Mouse (Mus musculus) cerebellum, postnatal 14 days (tissue): ENCODE measurements at regions not wholly inside any gene's neighbourhood (a gene's known extent, or its start where the extent isn't known, plus 50 kb on each side); places are given as distances from the start of the nearest gene placed in this dataset.
A peak's percentile ranks its signal among the peaks of the same experiment; 100 is the strongest.

Experiments used
- DNase-seq, 2 experiments: peaks; one replicate each; pipeline ENCODE4 v3.0.0; 2021; ENCODE audit warnings: mixed read lengths in 2 of 2

DNA sequence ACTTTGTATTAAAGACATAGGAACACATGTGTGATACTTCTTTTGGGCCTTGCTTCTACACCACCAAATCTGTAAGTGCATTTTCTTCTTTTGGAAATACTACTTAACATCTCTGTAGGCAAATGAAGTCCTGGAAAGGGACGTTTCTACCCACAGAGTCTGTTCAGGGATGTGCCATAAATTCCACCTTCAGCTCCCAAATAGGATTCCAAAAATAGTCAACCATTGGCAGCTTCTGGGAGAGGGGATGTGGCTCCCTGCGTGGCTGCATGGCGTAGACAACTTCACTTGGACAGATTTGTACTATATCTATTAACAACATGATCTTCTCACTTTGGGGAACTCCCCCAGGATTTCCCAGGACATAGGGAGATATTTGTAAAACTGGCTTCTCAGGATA is 566.8 kb downstream of the Dhx35 start:
- DNase-seq = peak in 1 of 2 experiments; percentile 2

DNA sequence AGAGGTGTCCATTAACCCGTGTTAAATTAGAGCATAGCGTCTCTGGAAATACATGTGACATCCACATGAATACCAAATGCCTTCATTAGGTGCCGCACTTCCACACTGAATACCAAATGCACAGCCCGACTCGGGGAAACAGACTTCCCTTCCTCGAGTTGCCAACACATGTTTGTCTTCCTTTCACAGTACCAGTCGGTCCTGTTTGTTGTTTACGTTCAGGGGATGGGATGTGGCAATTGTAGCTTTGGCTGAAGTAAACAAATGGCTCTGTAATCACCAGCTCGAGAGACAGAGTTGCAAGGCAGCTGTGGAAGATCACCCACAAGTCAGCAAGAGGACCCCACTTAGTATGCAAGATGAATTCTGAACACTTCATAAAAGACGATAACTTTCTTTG is 598.3 kb downstream of the Dhx35 start:
- no peak for DNase-seq

DNA sequence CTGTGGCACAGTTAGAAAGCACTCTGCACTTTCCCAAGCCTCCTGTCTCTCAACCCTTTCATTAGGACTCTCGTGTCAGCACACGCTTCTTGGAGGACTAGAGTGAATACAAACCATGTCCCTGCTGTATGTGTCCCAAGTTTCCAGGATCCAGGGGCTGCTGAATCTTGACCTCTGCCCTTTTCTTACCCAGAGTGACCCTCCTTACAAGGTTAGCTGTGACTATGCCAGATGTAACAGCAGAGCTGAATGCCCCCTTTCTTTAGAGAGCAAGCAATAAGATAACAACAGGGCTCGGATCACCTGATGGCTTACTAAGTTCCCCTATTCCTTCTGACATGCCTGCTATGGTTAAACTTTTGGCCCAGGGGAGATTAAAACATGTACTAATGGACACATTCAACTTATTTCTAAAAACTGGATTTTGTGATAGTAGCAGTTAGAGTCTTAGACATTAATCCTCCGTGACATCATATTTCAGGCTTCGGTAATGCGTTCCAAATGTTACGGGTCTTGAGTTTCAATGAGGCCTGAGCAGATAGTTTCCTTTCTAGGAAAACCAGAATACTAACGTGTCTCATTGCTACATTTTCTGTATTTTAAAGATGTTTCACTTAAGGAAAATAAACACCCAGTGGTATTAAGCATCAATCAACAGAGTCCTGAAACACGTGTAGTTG is 607.0 kb downstream of the Dhx35 start:
- DNase-seq = no peak

DNA sequence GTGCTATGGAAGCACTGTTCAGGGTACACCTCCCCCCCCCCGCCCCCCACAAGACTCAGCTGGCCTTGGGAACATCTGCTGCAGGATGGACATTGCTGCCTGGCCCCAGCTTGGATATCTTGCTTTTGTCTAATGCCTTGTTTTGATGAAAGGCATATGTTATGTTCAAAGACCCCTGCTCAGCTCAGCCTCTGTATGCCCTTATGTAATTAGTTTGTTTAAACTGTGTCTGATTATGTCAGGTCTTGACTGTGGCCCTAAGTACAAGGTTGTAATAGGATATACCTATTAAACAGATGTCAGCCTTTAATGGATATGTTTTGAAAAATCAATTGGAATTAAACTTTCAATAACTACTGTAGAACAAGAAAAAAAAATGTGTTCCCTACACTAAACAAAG is 610.3 kb downstream of the Dhx35 start:
- DNase-seq = no peak

DNA sequence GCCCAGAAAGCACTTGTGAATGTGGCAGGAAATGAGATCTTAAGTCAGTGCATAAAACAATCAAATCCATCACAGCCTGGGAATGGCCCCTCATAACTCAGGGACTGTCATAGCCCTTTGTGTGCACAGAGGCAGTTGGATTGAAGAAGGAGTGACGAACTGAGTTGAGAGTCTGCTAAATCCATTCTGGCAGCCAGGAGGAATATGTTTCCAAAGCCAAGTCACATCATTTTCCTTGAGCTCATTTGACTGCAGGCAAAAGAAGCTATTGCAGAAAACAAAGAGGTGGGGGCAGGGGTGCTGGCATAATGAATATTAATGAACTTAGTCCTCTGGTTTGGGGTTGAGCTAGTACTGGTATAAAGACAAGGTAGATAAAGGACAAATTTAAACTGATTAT is 620.0 kb downstream of the Dhx35 start:
- DNase-seq = peak in 1 of 2 experiments; percentile 2

DNA sequence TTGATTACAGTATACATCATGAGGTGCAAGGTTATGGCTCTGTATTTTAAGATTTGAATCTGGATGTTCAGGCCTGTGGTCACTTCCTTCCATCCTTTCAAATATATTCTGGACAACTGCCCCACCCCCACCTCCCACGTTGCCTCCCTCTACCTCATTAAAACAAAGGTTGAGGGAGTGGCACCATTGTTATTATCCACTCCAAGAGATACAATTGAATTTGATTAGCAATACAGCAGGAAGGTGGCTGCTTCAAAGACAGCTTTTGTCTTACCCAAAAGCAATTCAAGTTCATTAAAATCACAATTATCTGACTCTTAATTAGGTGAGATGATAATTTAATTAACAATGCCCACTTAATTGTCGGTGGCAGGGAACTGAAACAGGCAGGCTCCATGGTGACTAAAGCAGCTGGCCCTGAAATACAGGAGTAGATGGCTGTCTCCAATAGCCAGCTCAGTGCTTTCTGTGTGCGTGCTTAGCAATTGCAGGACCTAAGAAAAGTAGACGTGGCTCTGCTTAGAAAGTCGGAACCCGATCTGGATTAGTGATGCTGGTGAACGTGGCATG is 623.8 kb downstream of the Dhx35 start:
- DNase-seq = no peak

DNA sequence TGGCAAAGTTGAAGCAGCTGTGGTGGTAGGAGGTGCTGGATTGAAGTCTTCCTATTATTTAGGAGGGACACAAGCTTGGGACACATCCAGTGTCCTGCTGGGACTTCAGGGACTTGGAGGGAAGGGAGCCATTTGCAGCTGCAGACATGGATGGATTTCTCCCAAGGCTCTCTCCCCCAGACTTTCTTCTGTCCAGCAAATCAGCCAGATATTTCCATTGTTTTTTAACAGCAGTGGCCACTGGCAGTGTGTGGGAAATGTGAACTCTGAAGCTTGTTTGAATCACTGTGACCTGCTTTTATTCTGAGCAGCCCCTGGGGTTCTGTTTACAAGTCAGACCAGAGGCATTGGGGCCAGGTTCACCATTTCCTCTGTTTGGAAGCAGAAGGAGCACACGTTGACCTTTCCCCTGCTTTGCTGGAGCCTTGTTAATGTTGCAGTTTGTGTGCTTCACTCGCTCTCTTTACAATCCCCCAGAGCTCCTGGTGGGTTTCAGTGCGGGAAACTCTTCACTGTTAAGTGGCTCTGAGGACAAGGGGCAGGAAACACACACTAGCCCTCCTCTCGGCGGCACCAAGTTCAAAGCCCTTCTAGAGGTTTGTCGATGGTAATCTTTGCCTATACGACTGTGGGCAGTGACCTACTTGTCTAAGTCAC is 627.8 kb downstream of the Dhx35 start:
- DNase-seq = no peak

DNA sequence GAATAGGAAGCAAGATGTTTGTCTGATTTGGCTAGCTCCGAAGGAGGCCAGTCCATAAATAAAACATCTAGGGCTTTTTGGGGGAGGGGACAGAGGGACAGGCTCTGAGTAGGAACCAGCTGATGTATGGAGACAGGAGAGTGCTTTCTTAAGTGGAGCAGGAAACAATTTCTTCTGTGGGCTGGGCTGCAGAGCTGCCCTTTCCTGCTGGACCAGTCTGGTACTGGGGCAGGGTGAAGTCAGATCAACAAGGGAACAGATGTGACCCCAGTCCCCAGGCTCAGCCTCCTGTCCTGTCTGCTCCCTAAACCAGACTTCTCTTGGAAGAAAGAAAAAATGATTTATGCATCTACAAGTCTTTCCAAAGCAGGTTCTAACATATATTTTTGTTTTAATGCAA is 633.6 kb downstream of the Dhx35 start:
- DNase-seq = no peak

DNA sequence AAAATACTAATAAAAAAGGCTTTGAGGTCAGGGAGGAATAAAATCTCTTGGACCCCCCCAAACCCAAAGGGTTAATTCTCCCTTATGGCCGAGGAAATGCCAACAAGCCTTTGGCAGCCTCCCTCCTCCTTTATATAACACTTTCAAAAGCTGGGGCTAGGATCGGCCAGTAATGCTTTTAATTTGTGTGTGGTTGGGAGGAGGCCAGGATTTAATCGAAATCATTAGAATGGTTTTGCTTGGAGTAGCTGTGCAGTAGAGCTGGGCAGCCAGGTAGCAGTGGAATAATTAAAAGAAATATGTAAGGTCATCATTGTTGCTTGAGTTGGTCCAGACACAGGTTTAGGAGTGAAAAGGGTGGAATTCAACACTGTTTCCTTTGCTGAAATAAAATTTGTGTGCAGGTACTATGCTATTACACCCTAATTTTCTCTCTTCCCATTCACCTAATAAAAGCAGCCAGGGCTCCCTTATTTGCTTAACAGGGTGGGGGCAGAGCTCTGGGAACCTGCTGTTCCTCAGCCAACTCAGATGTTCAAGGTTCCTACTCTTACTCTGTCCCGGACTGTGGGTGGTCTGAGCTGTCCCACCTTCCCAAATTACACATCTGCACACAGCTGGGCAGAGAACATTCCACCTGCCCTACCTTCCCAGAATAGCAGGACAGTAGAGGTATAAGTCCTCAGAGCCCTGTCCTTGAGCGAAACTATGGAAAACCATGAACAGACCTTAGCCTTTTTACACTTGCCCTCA is 636.1 kb downstream of the Dhx35 start:
- no peak for DNase-seq

DNA sequence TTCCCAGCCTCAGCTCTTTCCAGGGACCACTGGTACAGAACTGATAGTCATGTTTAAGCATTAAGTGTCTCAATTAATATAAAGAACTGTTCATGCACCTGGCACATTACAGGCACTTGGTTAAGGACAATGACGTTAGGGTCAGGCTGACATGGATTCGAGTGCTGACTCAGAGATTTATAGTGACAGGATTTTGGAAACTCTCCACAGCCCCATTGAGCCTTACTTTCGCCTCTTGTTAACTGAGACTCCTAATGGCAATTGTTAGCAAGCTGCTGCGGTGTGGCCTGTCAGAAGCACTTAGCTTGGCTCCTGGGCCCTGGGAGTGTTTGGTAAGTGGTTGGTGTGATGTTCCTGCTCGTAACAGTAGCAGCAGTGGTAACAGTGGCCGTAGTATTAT is 644.4 kb downstream of the Dhx35 start:
- no peak for DNase-seq

DNA sequence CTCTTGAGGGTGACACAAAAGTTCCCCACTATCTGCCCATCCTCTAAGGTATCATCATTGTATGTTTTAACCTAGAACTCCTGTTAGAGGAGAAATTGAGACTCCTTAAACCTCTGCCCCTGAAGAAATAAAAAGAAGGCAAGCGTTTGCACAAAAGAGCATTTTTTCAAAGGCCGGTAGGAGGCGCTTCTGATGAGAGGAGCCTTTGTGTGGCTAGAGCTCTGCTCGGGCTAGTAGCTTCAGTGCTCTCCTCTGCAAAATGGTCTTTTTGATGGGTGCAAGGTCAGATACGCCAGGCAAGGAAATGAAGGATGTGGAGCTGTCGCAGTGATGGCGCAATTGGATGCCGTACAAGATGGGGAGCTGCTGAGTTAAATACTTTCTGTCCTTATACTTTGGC is 649.0 kb downstream of the Dhx35 start:
- DNase-seq = peak; percentile 46 to 65

DNA sequence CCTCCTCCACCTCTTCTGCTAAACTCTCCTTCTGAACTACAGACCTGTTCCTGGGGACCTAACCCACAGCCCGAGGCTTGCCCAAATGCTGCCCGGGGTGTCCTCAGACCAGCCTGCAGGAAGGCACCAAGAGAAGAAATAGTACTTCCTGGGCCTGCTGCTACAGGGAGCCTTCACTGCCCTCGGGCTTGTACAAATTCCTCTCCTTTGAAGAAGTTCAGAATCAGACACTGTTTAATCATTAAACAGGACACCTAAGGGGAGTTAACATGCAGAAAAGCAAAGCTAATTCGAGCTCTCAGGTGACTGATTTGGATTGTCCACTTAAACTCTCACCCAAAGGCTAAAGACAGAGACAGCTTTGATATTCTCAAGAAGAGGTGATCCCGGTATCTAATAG is 651.8 kb downstream of the Dhx35 start:
- no peak for DNase-seq

DNA sequence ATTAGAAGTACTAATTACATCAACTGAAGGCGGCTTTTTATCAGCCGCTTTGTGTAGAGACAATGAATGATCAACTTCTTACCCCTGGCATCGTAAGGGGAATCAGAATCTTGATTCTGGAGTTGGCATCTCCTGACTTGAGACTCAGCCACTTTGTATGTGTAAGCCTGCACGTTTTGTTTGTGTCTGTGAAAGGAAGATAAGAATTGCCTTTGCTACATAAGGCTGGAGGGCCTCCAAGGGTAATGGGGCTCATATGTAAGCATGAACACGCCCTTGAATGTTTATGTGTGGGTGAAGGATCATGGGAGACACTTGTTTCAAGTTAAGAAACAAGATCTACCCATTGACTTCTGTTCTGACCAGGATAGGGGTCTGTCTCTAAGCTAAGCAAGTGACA is 652.3 kb downstream of the Dhx35 start:
- DNase-seq = no peak

DNA sequence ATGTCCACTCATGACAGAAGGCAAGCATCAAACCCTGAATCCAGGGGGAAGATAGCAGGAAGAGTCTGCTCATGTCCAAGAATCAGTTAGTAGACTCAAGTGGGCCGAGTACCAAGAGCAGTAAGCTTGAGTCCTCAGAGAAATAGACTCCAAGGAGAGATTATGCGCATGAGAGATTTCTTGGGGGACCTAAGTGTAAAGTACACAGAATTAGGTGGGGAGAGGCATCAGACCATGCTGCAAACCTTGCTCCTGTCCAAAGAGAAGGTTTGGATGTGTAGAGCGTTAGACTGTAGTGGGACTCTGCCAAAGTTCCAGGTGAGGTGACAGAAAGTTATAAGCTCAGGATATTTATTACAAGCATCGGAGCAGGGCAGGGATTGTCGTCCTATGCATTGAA is 654.4 kb downstream of the Dhx35 start:
- no peak for DNase-seq

DNA sequence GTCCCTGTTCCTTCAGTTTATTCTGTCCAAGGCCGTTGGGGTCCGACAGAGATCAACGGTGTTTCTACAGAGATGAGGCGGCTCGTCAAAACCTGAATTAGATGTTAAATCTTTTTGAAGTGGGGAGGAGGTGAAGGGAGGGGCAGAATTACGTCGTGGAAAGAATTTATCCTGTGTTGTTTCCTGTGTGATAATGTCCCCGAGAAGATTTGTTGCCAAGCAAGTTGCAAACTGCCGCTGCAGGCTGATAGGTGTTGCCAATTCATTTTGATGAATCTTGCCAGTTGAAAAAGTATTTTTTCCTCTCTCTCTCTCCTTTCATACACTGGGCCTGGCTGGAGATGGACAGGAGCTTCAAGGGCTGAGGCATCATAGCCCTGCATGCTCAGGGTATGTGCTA is 656.8 kb downstream of the Dhx35 start:
- DNase-seq = no peak

DNA sequence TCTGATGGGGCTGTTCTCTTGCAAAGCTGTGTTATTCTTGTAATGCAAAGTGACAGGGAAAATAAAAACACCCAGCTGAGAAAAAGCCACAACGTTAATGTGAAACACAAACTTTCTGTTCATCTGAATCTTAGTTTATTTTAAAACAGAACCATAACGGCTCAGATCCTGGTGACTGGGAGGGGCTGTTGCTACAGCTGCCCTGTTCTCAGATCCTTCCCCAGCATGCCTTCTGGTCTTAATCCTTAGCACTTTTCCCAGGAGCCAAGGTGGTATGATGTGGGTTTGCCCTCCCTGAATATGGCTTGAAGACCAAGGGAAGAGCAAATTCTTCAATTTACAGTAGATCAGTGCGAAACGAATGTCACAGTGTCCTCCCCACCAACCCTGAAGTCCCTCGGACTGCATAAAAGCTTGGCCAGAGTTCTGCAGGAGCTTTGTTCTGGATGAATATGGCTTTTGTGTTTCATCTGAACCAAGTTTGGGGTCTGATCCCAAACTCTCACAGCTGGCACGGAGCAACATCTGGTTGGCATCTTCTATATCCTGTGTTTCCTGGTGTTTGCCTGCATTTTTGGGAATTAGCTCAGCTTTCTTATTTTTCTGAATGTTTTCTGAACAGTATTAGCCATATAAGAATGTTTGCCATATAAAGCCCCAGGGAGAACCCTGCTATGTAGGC is 686.9 kb downstream of the Dhx35 start:
- no peak for DNase-seq

DNA sequence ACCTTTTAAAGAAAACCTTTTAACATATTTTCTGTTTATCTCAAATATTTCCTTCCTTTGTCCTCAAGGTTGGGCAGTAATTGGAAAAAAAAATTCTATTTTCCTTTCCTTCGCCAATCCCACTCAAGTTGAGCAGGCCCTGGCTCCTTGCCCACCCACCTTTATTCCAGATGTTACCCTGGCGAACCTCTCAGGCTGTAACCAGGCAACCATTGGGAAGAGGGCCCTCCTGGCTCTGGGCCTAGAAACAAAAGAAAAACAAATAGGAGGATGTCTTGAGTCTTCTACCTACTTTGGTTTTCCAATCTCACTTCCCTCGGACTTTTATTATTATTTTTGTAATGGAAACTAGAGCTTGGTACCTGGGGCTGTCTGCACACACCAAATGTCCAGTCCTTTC is 696.5 kb downstream of the Dhx35 start:
- peak; percentile 16 to 30 for DNase-seq

DNA sequence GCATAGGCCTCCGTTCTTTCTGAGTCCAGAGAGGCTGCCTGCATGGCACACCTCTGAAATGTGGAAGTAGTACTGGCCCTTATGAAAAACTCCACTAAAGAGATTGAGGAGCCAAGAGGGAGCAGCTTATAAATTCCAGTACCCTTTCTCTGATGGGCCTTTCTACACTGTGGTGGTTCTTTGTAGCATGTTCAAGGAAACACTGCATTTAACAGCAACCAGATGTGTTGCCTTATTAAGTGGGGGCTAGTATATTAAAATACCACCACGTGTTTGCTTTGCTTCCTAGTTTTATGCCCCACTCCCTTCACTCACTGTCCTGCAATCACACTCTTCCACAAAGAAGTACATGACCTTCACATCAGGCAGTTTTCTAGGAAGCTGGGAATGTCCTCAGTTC is 704.1 kb downstream of the Dhx35 start:
- no peak for DNase-seq

DNA sequence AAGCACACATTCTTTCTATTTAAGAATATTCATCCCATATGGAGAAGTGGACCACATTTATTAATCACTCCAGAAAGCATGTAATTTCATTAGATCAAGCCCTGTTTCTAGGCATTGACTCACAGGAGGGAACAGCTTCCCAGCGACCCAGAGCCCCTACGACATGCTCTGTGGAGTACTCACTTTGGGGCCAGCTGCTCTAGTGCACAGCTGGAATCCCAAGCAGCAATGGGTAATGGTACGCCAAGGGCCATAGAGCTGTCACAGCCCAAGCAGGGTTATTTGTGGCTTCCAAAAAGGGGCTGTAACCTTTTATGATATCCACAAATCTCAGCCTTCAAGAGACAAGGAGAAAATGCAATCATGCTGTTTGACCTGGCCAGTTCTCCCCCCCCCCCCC is 706.4 kb downstream of the Dhx35 start:
- DNase-seq = no peak

DNA sequence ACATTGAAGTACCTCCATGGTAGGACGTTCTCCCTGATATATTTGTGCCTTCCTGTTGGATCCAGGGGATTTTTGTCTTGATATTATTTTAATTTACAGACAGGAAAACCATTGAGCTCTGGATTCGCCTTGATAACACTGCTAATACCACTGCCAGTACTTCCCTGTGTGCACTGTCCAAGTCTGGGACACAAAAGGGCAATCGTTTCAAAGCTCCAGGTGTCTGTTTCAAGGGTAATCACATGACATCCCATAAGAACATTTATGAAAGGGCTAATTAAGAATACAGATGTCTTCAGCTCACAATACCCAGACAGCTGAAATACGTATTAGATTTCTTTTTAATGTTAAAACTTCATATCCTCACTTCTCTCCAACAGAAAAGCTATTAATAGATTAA is 724.5 kb downstream of the Dhx35 start:
- DNase-seq = no peak

DNA sequence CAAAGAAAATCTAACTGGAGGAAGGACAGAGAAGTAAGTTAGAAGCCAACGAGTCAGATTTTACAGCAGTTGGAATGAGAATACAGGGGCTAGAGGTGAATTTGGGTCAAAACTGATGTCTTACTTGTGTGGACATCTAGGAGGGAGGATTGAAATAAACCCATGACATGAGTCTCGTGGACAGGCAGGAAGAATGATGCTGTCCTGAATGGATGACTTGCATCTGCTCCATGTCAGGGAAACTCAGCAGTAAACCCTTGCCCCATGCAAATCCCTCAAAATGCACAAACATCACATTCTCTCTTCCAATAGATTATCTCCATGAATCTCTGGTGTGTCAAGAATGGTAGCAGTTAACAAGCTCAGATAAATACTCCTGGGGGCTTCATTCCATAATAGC is 729.1 kb downstream of the Dhx35 start:
- DNase-seq = no peak

DNA sequence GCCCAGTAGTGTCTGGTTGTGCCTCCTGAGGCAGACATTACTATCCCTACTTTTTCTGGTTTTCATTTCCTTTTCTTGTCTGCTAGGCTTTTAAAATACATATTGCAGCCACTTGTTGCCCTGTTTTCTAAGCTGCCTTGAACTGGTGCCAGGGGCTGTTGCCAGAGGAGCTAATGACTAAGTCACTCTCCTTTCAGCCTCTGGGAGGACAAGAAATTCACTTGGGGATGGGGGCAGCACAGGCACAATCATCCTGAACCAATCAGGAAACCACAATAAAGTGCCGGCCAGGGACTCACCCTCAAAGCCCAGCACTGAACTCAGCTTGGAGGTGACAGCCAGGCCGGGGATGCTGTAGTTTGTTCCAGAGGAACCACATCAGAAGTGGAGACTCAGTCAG is 740.3 kb downstream of the Dhx35 start:
- DNase-seq = peak; percentile 26 to 62

DNA sequence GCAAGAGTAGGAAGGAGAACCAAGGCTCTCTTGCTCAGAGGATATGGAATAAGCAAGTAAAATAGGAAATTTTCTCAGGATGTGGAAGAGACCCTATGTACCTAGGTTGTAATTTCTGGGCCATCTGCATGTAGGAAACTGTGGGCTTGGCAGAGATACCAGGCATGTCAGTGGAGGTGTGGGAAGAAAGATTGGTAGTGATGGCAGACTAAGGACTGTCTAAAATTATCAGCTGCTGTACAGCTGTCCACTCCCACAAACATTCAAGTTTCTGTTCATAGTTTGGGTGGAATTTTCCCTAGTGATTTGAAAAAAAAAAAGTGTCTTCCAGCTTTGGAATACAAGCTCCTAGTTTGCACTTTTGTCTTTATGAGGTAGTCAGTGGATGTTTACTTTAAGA is 744.7 kb downstream of the Dhx35 start:
- DNase-seq = no peak
